Mouse (Mus musculus): ENCODE results near the gene Sash1.

- TF ChIP-seq POLR2A (IDR thresholded peaks at IDR 0.05; ENCODE audit: low read depth, low read length) (no peak), CHD1 (IDR thresholded peaks at IDR 0.05; ENCODE audit: low read depth, low read length) (no peak), CTCF (conservative IDR thresholded peaks at IDR 0.05 in 1 of 2, IDR thresholded peaks at IDR 0.05 in 1 of 2; ENCODE audit: low read depth in 2 of 2, low read length in 2 of 2) (no peak), MAX (IDR thresholded peaks at IDR 0.05; ENCODE audit: low read length) (no peak), GABPA (IDR thresholded peaks at IDR 0.05; ENCODE audit: insufficient replicate concordance, low read depth, low read length) (no peak), TCF12 (IDR thresholded peaks at IDR 0.05; ENCODE audit: low read depth, low read length) (no peak), RCOR1 (conservative IDR thresholded peaks at IDR 0.05; ENCODE audit: low read depth, low read length) (no peak), JUN (IDR thresholded peaks at IDR 0.05; ENCODE audit: insufficient read depth, low read depth, low read length) (no peak), KAT2A (IDR thresholded peaks at IDR 0.05; ENCODE audit: insufficient replicate concordance, low read length) (no peak), USF1 (IDR thresholded peaks at IDR 0.05; ENCODE audit: low read depth, low read length) (no peak), SIN3A (IDR thresholded peaks at IDR 0.05; ENCODE audit: low read length) (no peak)
Observed at GRCm38 (mm10) chr10:8881736-8882135, 4.1 kb downstream of the Sash1 start.

All from CH12.LX (cell line).